Mouse (Mus musculus): ENCODE measurements around the gene Nlrc5. TPM values are rescaled to one million over a fixed set of nuclear protein-coding genes. Genes with fewer than 3 reads are reported as not detected.
"Not testable (repeated sequence)": the region's sequence is repeated elsewhere in the genome, so short reads cannot be mapped to it uniquely, and the experiment has no call there.

Nlrc5 gene
- polyA plus RNA-seq, 1 experiment from 2014 or later, result 0.28 TPM

DNA sequence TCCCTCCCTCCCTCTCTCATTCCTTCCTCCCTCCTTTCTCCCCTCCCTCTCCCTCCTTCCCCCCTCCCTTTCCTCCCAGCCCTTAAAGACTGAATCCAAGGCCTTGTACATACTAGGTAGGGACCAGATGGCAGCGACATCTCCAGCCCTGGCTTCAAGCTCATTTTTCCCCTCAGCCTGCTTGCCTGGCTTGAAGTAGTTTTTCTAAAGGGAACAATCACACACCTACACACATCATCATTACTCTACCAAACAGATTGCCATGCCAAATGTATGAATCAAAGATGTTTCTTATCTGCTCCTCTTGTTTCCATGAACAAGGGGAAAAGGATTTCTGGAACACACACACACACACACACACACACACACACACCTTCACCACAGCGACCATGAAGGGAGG lies 10.3 kb downstream of the Nlrc5 start:
- no peaks in the 10 kb centered on the region for H3K27me3 ChIP-seq
- no peak for ATAC-seq (ENCODE audit: insufficient number of reproducible peaks, insufficient read depth, low FRiP score, low TSS enrichment)
- no peak overlapping the region for H3K9ac ChIP-seq
- WGBS, result 73% methylated on average over 2 of the region's 2 CpGs
- H3K36me3 ChIP-seq, result no peaks in the 10 kb centered on the region
- H3K27ac ChIP-seq, result no peak overlapping the region
- H3K9me3 ChIP-seq, result no peaks in the 10 kb centered on the region
- no peak overlapping the region for H3K4me3 ChIP-seq
- no peak overlapping the region for H3K4me2 ChIP-seq (replicated peaks)
- no peaks in the 10 kb centered on the region for H3K4me1 ChIP-seq

DNA sequence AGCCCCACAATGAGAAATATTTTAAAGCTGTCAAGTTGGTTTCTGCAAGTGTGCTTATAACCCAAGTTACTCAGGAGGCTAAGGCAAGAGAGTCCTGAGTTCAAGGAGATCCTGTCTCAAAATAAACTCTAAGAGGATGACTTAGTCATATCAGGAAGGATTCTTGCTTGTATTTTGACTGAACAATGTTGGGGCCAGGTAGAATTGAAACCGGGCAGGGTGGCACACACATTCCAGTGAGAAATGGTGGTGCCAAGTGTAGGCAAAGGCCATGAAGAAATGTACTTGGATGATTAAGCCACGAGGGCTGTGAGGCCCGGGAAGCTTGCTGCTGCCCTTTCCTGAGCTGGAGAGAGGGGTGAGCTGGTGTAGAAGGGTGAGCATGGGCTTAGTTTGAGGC lies 13.0 kb downstream of the Nlrc5 start:
- no peaks in the 10 kb centered on the region for H3K27me3 ChIP-seq
- 81% methylated on average over 3 of the region's 3 CpGs for WGBS

DNA sequence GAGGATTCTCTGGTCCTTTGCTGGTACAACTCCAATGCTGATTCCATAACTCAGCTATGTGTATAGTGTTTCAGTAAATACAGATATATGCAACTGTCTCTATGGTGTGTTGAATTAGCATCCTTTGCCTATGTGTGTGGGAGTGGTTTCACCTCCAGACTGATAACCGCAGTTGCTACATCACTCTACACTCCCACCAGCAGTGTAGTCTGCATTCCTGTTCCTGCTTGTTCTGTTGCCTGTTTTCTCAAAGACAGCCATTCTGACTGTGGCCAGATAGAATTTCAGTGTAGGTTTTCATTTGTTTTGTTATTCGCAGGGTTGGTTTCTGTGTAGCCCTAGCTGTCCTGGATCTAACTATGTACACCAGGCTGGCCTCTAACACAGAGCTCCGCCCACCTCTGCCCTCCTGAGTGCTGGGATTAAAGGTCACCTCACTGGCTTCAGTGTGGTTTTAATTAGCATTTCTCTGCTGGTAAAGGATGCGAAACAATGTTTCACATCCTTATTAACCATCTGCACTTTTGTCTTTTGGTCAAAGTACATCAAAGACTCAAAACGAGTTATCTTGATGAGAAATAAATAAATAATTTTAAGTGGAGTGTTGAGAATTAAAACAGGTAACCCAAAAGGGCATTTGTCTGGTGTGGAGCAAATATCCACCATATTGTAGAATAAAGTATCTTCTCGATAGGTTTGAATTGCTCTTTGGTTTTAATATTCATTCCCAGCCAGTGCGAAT lies 13.6 kb downstream of the Nlrc5 start:
- H3K27ac ChIP-seq, result no peak overlapping the region
- H3K4me2 ChIP-seq (replicated peaks), result no peak overlapping the region
- ATAC-seq (ENCODE audit: insufficient number of reproducible peaks, insufficient read depth, low FRiP score, low TSS enrichment), result no peak
- no peaks in the 10 kb centered on the region for H3K27me3 ChIP-seq
- WGBS, result 54% methylated on average over 7 of the region's 7 CpGs
- no peak overlapping the region for H3K4me3 ChIP-seq
- H3K36me3 ChIP-seq, result no peaks in the 10 kb centered on the region
- no peak overlapping the region for H3K9ac ChIP-seq
- H3K4me1 ChIP-seq, result no peaks in the 10 kb centered on the region
- no peaks in the 10 kb centered on the region for H3K9me3 ChIP-seq

More for the DNA sequence above, 13.0 kb downstream of the Nlrc5 start:
- no peaks in the 10 kb centered on the region for H3K36me3 ChIP-seq
- H3K4me2 ChIP-seq (replicated peaks), result no peak overlapping the region
- H3K9me3 ChIP-seq, result no peaks in the 10 kb centered on the region
- no peak overlapping the region for H3K27ac ChIP-seq
- H3K4me1 ChIP-seq, result no peaks in the 10 kb centered on the region
- no peak overlapping the region for H3K4me3 ChIP-seq
- H3K9ac ChIP-seq, result no peak overlapping the region
- ATAC-seq (ENCODE audit: insufficient number of reproducible peaks, insufficient read depth, low FRiP score, low TSS enrichment), result no peak

DNA sequence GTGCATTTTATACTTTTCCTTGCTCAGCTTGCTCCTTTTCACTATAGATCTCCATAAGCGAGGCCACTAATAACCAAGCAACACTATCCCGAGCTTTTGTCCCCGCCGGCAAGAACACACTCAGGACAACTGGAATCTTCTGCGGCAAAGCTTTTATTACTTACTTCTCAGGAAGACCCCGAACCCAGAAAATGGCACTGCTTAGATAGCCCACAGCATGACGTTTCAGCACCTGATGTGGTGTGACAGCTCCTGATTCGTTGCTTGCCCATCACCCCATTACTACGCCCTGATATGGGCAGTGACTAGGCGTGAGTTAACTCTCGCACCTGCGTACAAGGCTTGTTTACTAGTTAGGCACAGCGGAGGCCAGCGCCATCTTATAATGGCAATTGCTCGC lies 18.8 kb downstream of the Nlrc5 start:
- ATAC-seq (ENCODE audit: insufficient number of reproducible peaks, insufficient read depth, low FRiP score, low TSS enrichment), result not testable (repeated sequence)
- WGBS, result 90% methylated on average over 15 of the region's 15 CpGs

DNA sequence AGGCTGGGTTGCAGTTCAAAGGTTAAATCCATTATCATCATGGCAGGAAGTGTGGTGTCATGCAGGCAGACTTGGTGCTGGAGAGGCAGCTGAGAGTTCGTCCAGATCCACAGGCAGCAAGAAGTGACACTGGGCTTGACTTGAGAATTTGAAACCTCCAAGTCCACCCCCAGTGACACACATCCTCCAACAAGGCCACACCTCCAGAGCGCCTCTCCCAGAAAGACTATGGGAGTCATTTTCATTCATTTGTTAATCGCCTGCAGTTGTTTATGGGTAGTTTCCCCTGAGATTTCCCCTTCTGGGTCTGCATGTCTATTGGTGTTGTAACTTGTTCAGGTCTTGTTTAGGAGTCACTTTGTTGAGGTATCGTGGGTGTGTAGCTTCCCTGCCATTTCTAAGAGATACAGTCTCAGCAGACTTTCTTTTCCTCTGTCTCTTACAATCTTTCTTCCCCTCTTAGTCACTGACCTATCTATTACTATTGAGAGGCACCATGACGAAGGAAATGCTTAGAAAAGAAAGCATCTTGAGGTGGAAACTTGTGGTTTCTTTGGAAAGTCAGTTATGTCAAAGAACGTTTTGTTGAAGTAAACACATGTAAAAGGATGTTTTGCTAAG lies 19.8 kb downstream of the Nlrc5 start:
- no peak overlapping the region for H3K4me2 ChIP-seq (replicated peaks)
- 86% methylated on average over 6 of the region's 6 CpGs for WGBS
- H3K9ac ChIP-seq, result no peak overlapping the region
- ATAC-seq (ENCODE audit: insufficient number of reproducible peaks, insufficient read depth, low FRiP score, low TSS enrichment), result no peak
- no peak overlapping the region for H3K4me3 ChIP-seq
- no peaks in the 10 kb centered on the region for H3K36me3 ChIP-seq
- H3K27me3 ChIP-seq, result no peaks in the 10 kb centered on the region
- no peak overlapping the region for H3K27ac ChIP-seq
- H3K9me3 ChIP-seq, result no peaks in the 10 kb centered on the region
- H3K4me1 ChIP-seq, result no peaks in the 10 kb centered on the region

More for the DNA sequence above, 18.8 kb downstream of the Nlrc5 start:
- H3K9ac ChIP-seq; H3K4me3 ChIP-seq; H3K27me3 ChIP-seq; H3K4me2 ChIP-seq (replicated peaks); H3K4me1 ChIP-seq; H3K27ac ChIP-seq; H3K9me3 ChIP-seq; H3K36me3 ChIP-seq: not testable (repeated sequence)

DNA sequence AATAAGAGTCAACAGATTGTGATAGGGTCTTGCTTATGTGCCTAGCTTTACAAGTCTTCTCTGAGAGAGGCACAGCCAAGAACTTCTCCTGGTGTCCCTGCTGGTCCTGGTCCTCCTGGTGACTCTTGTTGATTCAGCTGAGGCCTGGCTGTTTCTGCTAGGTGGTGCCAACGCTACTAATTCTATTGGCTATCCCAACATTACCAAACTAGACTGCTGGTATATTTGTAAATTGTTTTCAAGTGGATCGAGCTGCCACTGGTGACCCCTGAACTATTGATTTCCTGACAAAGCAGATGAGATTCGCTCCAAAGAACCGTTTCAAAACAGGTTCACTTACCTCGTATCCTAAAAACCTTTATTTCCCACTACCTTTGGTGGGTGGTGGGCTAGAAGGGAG lies 20.7 kb downstream of the Nlrc5 start:
- WGBS, result 82% methylated on average over 5 of the region's 5 CpGs
- Histone ChIP-seq H3K27me3 (no peaks in the 10 kb centered on the region), H3K4me1 (no peaks in the 10 kb centered on the region)

DNA sequence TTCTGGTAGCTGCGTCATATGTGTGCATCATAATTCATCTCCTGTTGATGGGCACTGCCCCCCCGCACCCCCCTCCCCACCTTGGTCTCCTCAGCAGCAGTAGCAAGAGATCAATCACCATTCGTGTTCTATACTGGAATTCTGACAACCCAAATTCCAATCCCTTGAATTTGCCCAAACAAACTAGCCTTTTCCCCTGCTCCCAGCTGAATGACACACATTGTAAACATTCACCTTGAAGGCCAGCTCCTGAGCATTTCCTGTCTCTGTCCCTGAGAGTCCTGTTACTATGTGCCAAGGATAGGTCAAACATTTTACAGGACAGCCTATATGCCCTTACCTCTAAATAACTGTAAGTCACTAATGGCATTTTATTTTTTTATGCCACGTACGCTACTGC lies 21.9 kb downstream of the Nlrc5 start:
- no peak overlapping the region for H3K9ac ChIP-seq
- H3K4me1 ChIP-seq, result no peaks in the 10 kb centered on the region
- H3K4me3 ChIP-seq, result no peak overlapping the region
- H3K4me2 ChIP-seq (replicated peaks), result no peak overlapping the region
- H3K27me3 ChIP-seq, result no peaks in the 10 kb centered on the region
- H3K27ac ChIP-seq, result no peak overlapping the region
- ATAC-seq (ENCODE audit: insufficient number of reproducible peaks, insufficient read depth, low FRiP score, low TSS enrichment), result no peak
- 78% methylated on average over 5 of the region's 5 CpGs for WGBS
- no peaks in the 10 kb centered on the region for H3K36me3 ChIP-seq
- no peaks in the 10 kb centered on the region for H3K9me3 ChIP-seq

More for the DNA sequence above, 20.7 kb downstream of the Nlrc5 start:
- no peak overlapping the region for H3K4me2 ChIP-seq (replicated peaks)
- no peak overlapping the region for H3K4me3 ChIP-seq
- no peak for ATAC-seq (ENCODE audit: insufficient number of reproducible peaks, insufficient read depth, low FRiP score, low TSS enrichment)
- H3K9me3 ChIP-seq, result no peaks in the 10 kb centered on the region
- no peak overlapping the region for H3K27ac ChIP-seq
- no peak overlapping the region for H3K9ac ChIP-seq
- H3K36me3 ChIP-seq, result no peaks in the 10 kb centered on the region

DNA sequence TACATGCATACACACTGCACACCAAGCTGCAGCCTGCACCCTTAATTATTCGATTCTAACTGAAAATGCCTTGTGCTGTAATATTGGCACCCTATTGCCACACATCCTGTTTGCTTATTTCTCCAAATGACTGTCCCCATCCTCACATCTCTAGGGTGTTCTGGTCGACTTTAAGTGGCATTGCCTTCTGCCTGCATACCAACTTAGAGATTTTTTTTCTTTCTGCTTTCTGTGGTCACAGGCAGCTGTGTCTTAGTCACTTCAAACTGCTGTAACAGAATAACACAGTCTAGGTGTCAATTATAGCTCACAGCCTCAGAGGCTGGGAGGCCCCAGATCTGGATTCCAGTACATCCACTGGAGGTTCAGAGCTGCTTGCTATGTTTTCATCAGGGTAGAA lies 24.4 kb downstream of the Nlrc5 start:
- Histone ChIP-seq H3K36me3 (no peaks in the 10 kb centered on the region), H3K9ac (no peak overlapping the region), H3K27me3 (no peaks in the 10 kb centered on the region), H3K4me1 (no peaks in the 10 kb centered on the region), H3K9me3 (no peaks in the 10 kb centered on the region), H3K4me3 (no peak overlapping the region), H3K27ac (no peak overlapping the region), H3K4me2 (replicated peaks) (no peak overlapping the region)
- WGBS, result 64% methylated on average over 2 of the region's 2 CpGs
- ATAC-seq (ENCODE audit: insufficient number of reproducible peaks, insufficient read depth, low FRiP score, low TSS enrichment), result no peak

DNA sequence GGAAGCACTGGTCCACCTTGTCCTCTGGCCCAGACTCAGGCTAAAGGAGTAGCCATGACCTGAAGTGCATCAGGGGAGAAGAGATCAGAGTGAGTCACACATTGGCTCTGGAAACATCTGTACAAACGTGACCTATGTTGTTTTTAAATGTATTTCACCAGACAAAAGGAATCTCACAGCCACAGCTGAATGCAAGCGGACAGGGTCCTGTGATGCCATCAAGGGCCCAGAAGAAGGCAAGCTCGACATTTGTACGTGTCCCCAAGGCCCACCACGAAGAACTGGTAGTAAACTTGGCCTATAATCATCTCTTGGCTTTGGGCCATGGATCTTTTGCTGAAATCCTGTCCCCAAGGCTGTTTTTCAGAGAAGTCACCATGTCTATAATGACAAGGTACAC lies 35.5 kb downstream of the Nlrc5 start:
- no peaks in the 10 kb centered on the region for H3K4me1 ChIP-seq
- ATAC-seq (ENCODE audit: insufficient number of reproducible peaks, insufficient read depth, low FRiP score, low TSS enrichment), result no peak
- H3K36me3 ChIP-seq, result no peaks in the 10 kb centered on the region
- H3K27ac ChIP-seq, result no peak overlapping the region
- no peak overlapping the region for H3K4me2 ChIP-seq (replicated peaks)
- no peak overlapping the region for H3K9ac ChIP-seq
- no peaks in the 10 kb centered on the region for H3K27me3 ChIP-seq
- 76% methylated on average over 5 of the region's 5 CpGs for WGBS
- H3K9me3 ChIP-seq, result no peaks in the 10 kb centered on the region
- no peak overlapping the region for H3K4me3 ChIP-seq

DNA sequence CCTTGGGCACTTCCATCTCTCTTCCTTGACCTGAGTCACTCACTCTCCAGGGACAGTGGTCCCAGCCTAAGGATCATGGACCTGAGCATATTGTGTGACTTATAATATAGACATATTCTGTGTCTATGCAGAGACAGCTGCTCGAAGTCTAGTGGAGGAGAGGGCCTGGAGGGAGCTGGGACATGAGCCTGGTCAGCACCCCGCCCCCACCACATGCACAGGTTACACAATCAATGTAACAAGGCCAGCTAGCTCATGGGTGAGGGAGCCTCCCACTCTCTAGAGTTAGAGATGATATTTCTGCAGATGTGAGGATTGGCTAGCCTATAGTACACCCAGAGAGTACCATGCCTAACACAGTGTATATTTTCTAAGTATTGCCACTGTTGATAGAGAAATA lies 36.6 kb downstream of the Nlrc5 start:
- Histone ChIP-seq H3K4me2 (replicated peaks) (no peak overlapping the region), H3K4me3 (no peak overlapping the region), H3K4me1 (no peaks in the 10 kb centered on the region), H3K9me3 (no peaks in the 10 kb centered on the region), H3K27ac (no peak overlapping the region), H3K36me3 (no peaks in the 10 kb centered on the region), H3K9ac (no peak overlapping the region), H3K27me3 (no peaks in the 10 kb centered on the region)
- WGBS, result 74% methylated on average over 2 of the region's 2 CpGs
- ATAC-seq (ENCODE audit: insufficient number of reproducible peaks, insufficient read depth, low FRiP score, low TSS enrichment), result no peak

DNA sequence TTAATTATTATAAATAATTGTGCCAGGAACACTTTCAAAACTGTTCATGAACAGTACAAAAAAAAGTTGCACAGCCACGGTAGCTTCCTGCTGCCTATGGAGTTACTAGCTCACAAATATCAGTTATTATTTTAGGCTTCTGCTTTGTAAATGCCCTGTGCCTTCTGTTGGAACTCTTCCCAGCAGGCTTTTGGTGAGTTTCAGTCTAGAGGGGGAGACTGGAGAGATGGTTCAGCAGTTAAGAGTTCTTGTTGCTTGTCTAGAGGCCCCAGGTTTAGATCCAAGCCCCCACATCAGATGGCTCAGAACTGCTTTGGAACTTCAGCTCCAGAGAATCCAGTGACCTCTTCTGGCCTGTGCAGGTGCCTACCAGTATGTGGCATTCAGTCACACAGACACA lies 37.1 kb downstream of the Nlrc5 start:
- H3K4me3 ChIP-seq, result no peak overlapping the region
- ATAC-seq (ENCODE audit: insufficient number of reproducible peaks, insufficient read depth, low FRiP score, low TSS enrichment), result no peak
- no peaks in the 10 kb centered on the region for H3K36me3 ChIP-seq
- no peaks in the 10 kb centered on the region for H3K9me3 ChIP-seq
- no peak overlapping the region for H3K27ac ChIP-seq
- no peak overlapping the region for H3K4me2 ChIP-seq (replicated peaks)
- H3K27me3 ChIP-seq, result no peaks in the 10 kb centered on the region
- H3K4me1 ChIP-seq, result no peaks in the 10 kb centered on the region
- H3K9ac ChIP-seq, result no peak overlapping the region
- WGBS, result 93% methylated on average over 1 of the region's 1 CpGs

DNA sequence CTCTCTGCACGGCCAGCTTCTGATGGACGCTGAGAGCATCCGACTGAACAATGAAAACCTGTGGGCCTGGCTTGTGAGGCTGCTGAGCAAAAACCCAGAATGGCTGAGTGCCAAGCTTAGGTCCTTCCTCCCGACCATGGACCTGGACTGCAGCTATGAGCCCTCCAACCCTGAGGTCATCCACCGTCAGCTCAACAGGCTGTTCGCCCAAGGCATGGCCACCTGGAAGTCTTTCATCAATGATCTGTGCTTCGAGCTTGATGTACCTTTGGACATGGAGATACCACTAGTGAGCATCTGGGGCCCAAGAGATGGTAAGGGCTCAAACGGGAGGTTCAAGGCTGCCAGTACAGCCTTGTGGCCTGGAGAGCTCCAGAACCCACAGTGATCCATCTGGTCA lies 38.6 kb downstream of the Nlrc5 start:
- no peaks in the 10 kb centered on the region for H3K27me3 ChIP-seq
- no peak overlapping the region for H3K27ac ChIP-seq
- no peaks in the 10 kb centered on the region for H3K9me3 ChIP-seq
- no peak overlapping the region for H3K4me2 ChIP-seq (replicated peaks)
- no peaks in the 10 kb centered on the region for H3K36me3 ChIP-seq
- WGBS, result 86% methylated on average over 8 of the region's 8 CpGs
- no peak for ATAC-seq (ENCODE audit: insufficient number of reproducible peaks, insufficient read depth, low FRiP score, low TSS enrichment)
- H3K9ac ChIP-seq, result no peak overlapping the region
- no peaks in the 10 kb centered on the region for H3K4me1 ChIP-seq
- no peak overlapping the region for H3K4me3 ChIP-seq

Measured in embryonic facial prominence, embryonic 12.5 days (tissue).